Mouse (Mus musculus) liver, embryonic 14.5 days (tissue): ENCODE results near the gene Synpr.

Source experiments
- CTCF ChIP-seq: IDR thresholded peaks from 2 replicates; pipeline ENCODE4 v1.5.1; 2016; ENCODE audit warnings: antibody characterized with exemption, low read depth, control low read depth
- EP300 ChIP-seq: IDR thresholded peaks from 2 replicates; pipeline ENCODE4 v1.6.1; 2016; ENCODE audit warnings: antibody characterized with exemption, low read depth

- TF ChIP-seq CTCF (no peak), EP300 (no peak)
These were observed 18.2 kb upstream of the Synpr start for GRCm38 (mm10) chr14:13266331-13266730.
